Mouse (Mus musculus) liver, postnatal 0 days (tissue): Measurements from ENCODE around the gene Calhm4. TPM values are rescaled to one million over a fixed set of nuclear protein-coding genes. Genes with fewer than 3 reads are reported as not detected.

Experiments used
- ATAC-seq: fragments of 200-750 bp; cut with Nextera tagmentation; 2 replicates; pipeline ENCODE4 v1.8.0; 2017; ENCODE audit warnings: mild to moderate bottlenecking, moderate library complexity
- DNase-seq: peaks from one replicate; pipeline ENCODE4 v3.0.0-alpha.2; 2016
- H3K27ac ChIP-seq: fragments of 300-500 bp; sonication (generic); 2 replicates; pipeline ENCODE4 v1.5.1; 2014; ENCODE audit warnings: antibody characterized with exemption, moderate library complexity, mild to moderate bottlenecking, low read depth
- H3K27me3 ChIP-seq: fragments of 300-500 bp; sonication (generic); 2 replicates; pipeline ENCODE4 v1.6.1; 2014; ENCODE audit warnings: low read length, control low read depth, mixed read lengths; ENCODE audit not compliant: insufficient read depth
- H3K36me3 ChIP-seq: fragments of 300-500 bp; sonication (generic); replicated peaks from 2 replicates; pipeline ENCODE4 v1.6.1; 2014; ENCODE audit warnings: mild to moderate bottlenecking, control low read depth, low read length, moderate library complexity, mixed read lengths; ENCODE audit not compliant: insufficient read depth
- H3K4me1 ChIP-seq: fragments of 300-500 bp; sonication (generic); 2 replicates; pipeline ENCODE4 v1.6.1; 2014; ENCODE audit warnings: antibody characterized with exemption, mild to moderate bottlenecking, control low read depth; ENCODE audit not compliant: insufficient read depth
- H3K4me2 ChIP-seq: fragments of 300-500 bp; sonication (generic); 2 replicates; pipeline ENCODE4 v1.6.1; 2014; ENCODE audit warnings: low read depth, mild to moderate bottlenecking, low read length, moderate library complexity, mixed read lengths
- H3K4me3 ChIP-seq: fragments of 300-500 bp; sonication (generic); 2 replicates; pipeline ENCODE4 v1.5.1; 2014; ENCODE audit warnings: low read depth, low read length
- H3K9ac ChIP-seq: fragments of 300-500 bp; sonication (generic); replicated peaks from 2 replicates; pipeline ENCODE4 v1.6.1; 2014; ENCODE audit warnings: mild to moderate bottlenecking, moderate library complexity
- H3K9me3 ChIP-seq: fragments of 300-500 bp; sonication (generic); 2 replicates; pipeline ENCODE4 v1.6.1; 2016; ENCODE audit warnings: mild to moderate bottlenecking, control low read depth, low read length, mixed read lengths
- CTCF ChIP-seq: sonication (generic); IDR thresholded peaks from 2 replicates; pipeline ENCODE4 v1.5.1; 2016; ENCODE audit warnings: antibody characterized with exemption, low read depth
- EP300 ChIP-seq: IDR thresholded peaks from 2 replicates; pipeline ENCODE4 v1.6.1; 2016; ENCODE audit warnings: antibody characterized with exemption, low read depth, mild to moderate bottlenecking
- WGBS: fragments of 180-500 bp; shearing (Covaris S2); extraction: QIAGEN DNeasy Blood & Tissue Kit; methylation state at CpG from one replicate; pipeline ENCODE4 v1.1.7; 2014; ENCODE audit not compliant: insufficient replicate concordance; 5-methylcytosine and 5-hydroxymethylcytosine counted together
- polyA plus RNA-seq: library from polyadenylated mRNA; unstranded; fragments of >200 nt; fragmentation: Nextera tagmentation; extraction: Ambion mirVana; gene quantifications from 2 replicates; pipeline ENCODE4 v1.2.1, GENCODE M21; 2015

The Calhm4 gene
- polyA plus RNA-seq, 1 experiment from 2014 or later, result not detected

DNA sequence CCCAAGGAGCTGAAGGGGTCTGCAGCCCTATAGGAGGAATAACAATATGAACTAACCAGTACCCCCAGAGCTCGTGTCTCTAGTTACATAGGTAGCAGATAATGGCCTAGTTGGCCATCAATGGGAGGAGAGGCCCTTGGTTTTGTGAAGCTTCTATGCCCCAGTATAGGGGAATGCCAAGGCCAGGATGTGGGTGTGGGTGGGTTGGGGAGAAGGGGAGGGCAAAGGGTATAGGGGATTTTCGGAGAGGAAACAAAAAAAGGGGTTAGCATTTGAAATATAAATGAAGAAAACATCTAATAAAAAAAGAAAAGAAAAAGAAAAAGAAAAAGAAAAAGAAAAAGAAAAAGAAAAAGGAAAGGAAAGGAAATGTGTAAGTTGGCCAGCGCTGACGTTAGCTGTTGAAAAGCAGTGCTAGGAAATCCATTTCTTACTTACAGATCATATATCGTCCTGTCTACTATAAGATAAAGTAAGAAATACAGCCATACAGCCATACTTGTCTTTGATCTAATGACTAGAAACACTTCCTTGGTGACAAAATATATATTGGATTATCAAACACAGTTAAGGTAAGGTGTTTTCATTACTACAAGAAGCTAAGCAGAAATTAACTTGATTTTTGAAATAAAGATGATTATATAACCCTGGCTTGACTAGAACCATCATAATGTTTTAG lies 30.6 kb upstream of the Calhm4 start:
- no peaks in the 10 kb centered on the region for H3K9me3 ChIP-seq
- no peak overlapping the region for H3K27ac ChIP-seq
- no peaks in the 10 kb centered on the region for H3K36me3 ChIP-seq
- DNase-seq (no peak), ATAC-seq (no peak)
- no peak overlapping the region for H3K4me2 ChIP-seq
- H3K9ac ChIP-seq, result no peak overlapping the region
- no peaks in the 10 kb centered on the region for H3K4me1 ChIP-seq
- TF ChIP-seq EP300 (no peak), CTCF (no peak)
- WGBS, result 67% methylated on average over 5 of the region's 5 CpGs
- no peak overlapping the region for H3K4me3 ChIP-seq
- no peaks in the 10 kb centered on the region for H3K27me3 ChIP-seq

- Histone ChIP-seq H3K27me3 (no peaks in the 10 kb centered on the region), H3K27ac (no peak overlapping the region), H3K9me3 (no peaks in the 10 kb centered on the region), H3K4me1 (no peaks in the 10 kb centered on the region), H3K4me2 (no peak overlapping the region), H3K4me3 (no peak overlapping the region), H3K9ac (no peak overlapping the region), H3K36me3 (no peaks in the 10 kb centered on the region)
- DNase-seq (no peak), ATAC-seq (no peak)
- 47% methylated on average over 2 of the region's 2 CpGs for WGBS
- TF ChIP-seq EP300, result no peak
- TF ChIP-seq CTCF, result no peak
Measured at GRCm38 (mm10) chr10:34071650-34072049, 27.5 kb upstream of the Calhm4 start.

- no peak overlapping the region for H3K4me2 ChIP-seq
Measured at GRCm38 (mm10) chr10:34070999-34071492, 26.9 kb upstream of the Calhm4 start.

GRCm38 (mm10) chr10:34069606-34070005 lies 25.5 kb upstream of the Calhm4 start:
- TF ChIP-seq CTCF (no peak), EP300 (no peak)
- H3K9me3 ChIP-seq, result no peaks in the 10 kb centered on the region
- H3K4me2 ChIP-seq, result no peak overlapping the region
- no peaks in the 10 kb centered on the region for H3K36me3 ChIP-seq
- no peaks in the 10 kb centered on the region for H3K4me1 ChIP-seq
- 48% methylated on average over 1 of the region's 1 CpGs for WGBS
- H3K27me3 ChIP-seq, result no peaks in the 10 kb centered on the region
- no peak for ATAC-seq
- no peak for DNase-seq
- no peak overlapping the region for H3K4me3 ChIP-seq
- no peak overlapping the region for H3K9ac ChIP-seq
- H3K27ac ChIP-seq, result no peak overlapping the region

More at GRCm38 (mm10) chr10:34070999-34071492, 26.9 kb upstream of the Calhm4 start:
- Histone ChIP-seq H3K27ac (no peak overlapping the region), H3K9me3 (no peaks in the 10 kb centered on the region), H3K4me3 (no peak overlapping the region), H3K9ac (no peak overlapping the region), H3K4me1 (no peaks in the 10 kb centered on the region), H3K36me3 (no peaks in the 10 kb centered on the region), H3K27me3 (no peaks in the 10 kb centered on the region)
- ATAC-seq (no peak), DNase-seq (no peak)
- WGBS, result 59% methylated on average over 5 of the region's 5 CpGs
- no peak for TF ChIP-seq EP300
- TF ChIP-seq CTCF, result no peak

DNA sequence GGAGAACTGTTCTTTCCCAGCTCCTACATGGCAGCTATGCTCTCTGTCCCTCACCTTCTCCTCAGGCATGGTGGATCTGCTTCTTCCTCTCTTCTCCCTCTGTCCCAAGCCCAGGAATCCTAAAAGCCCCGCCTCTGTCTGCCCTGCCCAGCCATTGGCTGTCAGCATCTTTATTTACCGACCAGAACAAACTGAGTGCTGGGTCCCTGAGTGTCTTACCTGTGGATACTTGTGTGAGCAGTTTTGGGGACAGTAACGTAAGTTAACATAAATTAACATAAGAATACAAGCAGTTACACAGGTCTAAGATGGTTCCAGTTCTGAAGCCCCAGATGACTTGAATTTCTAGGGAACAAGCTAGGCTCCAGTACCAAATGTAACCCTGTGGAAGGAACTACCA lies 22.5 kb upstream of the Calhm4 start:
- Histone ChIP-seq H3K27me3 (no peaks in the 10 kb centered on the region), H3K36me3 (no peaks in the 10 kb centered on the region), H3K9me3 (no peaks in the 10 kb centered on the region), H3K4me1 (no peaks in the 10 kb centered on the region), H3K27ac (no peak overlapping the region), H3K4me3 (no peak overlapping the region), H3K9ac (no peak overlapping the region), H3K4me2 (no peak overlapping the region)
- WGBS, result 45% methylated on average over 3 of the region's 3 CpGs
- ATAC-seq, result no peak
- no peak for TF ChIP-seq EP300
- no peak for TF ChIP-seq CTCF
- no peak for DNase-seq

GRCm38 (mm10) chr10:34053987-34054386 lies 9.9 kb upstream of the Calhm4 start:
- Histone ChIP-seq H3K9me3 (no peaks in the 10 kb centered on the region), H3K36me3 (no peaks in the 10 kb centered on the region), H3K4me3 (no peak overlapping the region), H3K9ac (no peak overlapping the region), H3K27ac (no peak overlapping the region), H3K4me2 (no peak overlapping the region), H3K27me3 (no peaks in the 10 kb centered on the region), H3K4me1 (no peaks in the 10 kb centered on the region)
- 62% methylated on average over 2 of the region's 2 CpGs for WGBS
- TF ChIP-seq CTCF (no peak), EP300 (no peak)
- DNase-seq (no peak), ATAC-seq (no peak)

- no peak within 1 kb of the TSS for H3K4me3 ChIP-seq
- 71% methylated on average over 3 of the region's 3 CpGs for WGBS
- no peak for DNase-seq
Measured at GRCm38 (mm10) chr10:34037401-34037800, 6.7 kb downstream of the Calhm4 start, which contains the start of gene Trappc3l. Gene Trappc3l (plus strand): TSS chr10:34037597.

More at GRCm38 (mm10) chr10:34037401-34037800, 6.7 kb downstream of the Calhm4 start, which contains the start of gene Trappc3l:
- Histone ChIP-seq H3K27ac (no peak within 1 kb of the TSS), H3K4me1 (no peaks in the 10 kb centered on the region), H3K27me3 (no peaks in the 10 kb centered on the region), H3K9me3 (no peaks in the 10 kb centered on the region), H3K4me2 (no peak within 1 kb of the TSS), H3K36me3 (no peaks in the 10 kb centered on the region), H3K9ac (no peak within 1 kb of the TSS)
- TF ChIP-seq EP300 (no peak), CTCF (no peak)
- no peak for ATAC-seq
